Mouse (Mus musculus) heart, adult 2 months (tissue): Measurements from ENCODE around the gene Ooep. TPM values are rescaled to one million over a fixed set of nuclear protein-coding genes. Genes with fewer than 3 reads are reported as not detected.
A peak's percentile ranks its signal among the peaks of the same experiment; 100 is the strongest.
"Not testable (repeated sequence)": the region's sequence is repeated elsewhere in the genome, so short reads cannot be mapped to it uniquely, and the experiment has no call there.

Experiments used
- DNase-seq, 2 experiments: peaks; one replicate each; pipeline ENCODE4 v3.0.0; 2021
- H3K27ac ChIP-seq: fragments of 200-600 bp; 2 replicates; pipeline ENCODE4 v1.8.1; 2022
- H3K27me3 ChIP-seq: fragments of 200-500 bp; 2 replicates; pipeline ENCODE4 v1.6.1; 2012; ENCODE audit warnings: mild to moderate bottlenecking, low read length, inconsistent platforms, mixed read lengths; ENCODE audit not compliant: control insufficient read depth, insufficient read depth
- H3K36me3 ChIP-seq: fragments of 200-500 bp; 2 replicates; pipeline ENCODE4 v1.6.1; 2012; ENCODE audit warnings: low read length, inconsistent platforms; ENCODE audit not compliant: control insufficient read depth, insufficient read depth
- H3K4me1 ChIP-seq: fragments of 200-500 bp; 2 replicates; pipeline ENCODE4 v1.6.1; 2011; ENCODE audit warnings: low read length; ENCODE audit not compliant: control insufficient read depth, insufficient read depth
- H3K4me3 ChIP-seq: fragments of 200-600 bp; 2 replicates; pipeline ENCODE4 v1.8.1; 2022
- H3K79me2 ChIP-seq: fragments of 200-500 bp; replicated peaks from 2 replicates; pipeline ENCODE4 v1.6.1; 2012; ENCODE audit warnings: mild to moderate bottlenecking, inconsistent platforms, low read length, moderate library complexity, mixed read lengths; ENCODE audit not compliant: control insufficient read depth, insufficient read depth
- H3K9ac ChIP-seq: fragments of 200-500 bp; 2 replicates; pipeline ENCODE4 v1.6.1; 2012; ENCODE audit warnings: low read depth, mild to moderate bottlenecking, control low read depth, inconsistent platforms, low read length, mixed read lengths
- CTCF ChIP-seq: fragments of 200-600 bp; IDR thresholded peaks from 2 replicates; pipeline ENCODE4 v1.8.1; 2022; ENCODE audit warnings: antibody characterized with exemption, mild to moderate bottlenecking, moderate library complexity
- EP300 ChIP-seq: fragments of 200-500 bp; IDR thresholded peaks from 2 replicates; pipeline ENCODE4 v1.6.1; 2011; ENCODE audit warnings: low read depth, low read length, control low read depth; ENCODE audit not compliant: insufficient read depth
- POLR2A ChIP-seq: fragments of 200-500 bp; IDR thresholded peaks from 2 replicates; pipeline ENCODE4 v1.6.1; 2011; ENCODE audit warnings: mild to moderate bottlenecking, low read depth, low read length, control low read depth; ENCODE audit not compliant: insufficient read depth
- WGBS: fragments of 180-500 bp; shearing (Covaris S2); methylation state at CpG from one replicate; pipeline ENCODE4 v1.1.7; 2018; 5-methylcytosine and 5-hydroxymethylcytosine counted together
- intact Hi-C: fragments of 180-260 bp; cut with DNase I; formaldehyde crosslinking; loops from one replicate; pipeline ENCODE4 v1.15.1; 2025
- polyA plus RNA-seq: library from polyadenylated mRNA; depleted of rRNA; stranded (reverse); fragments of >200 nt; gene quantifications from 2 replicates; pipeline ENCODE4 v1.2.3, GENCODE M21; 2012
- total RNA-seq, 2 experiments: library from RNA; stranded (reverse); gene quantifications; 2 replicates each; pipeline ENCODE4 v1.2.3; 2021

Ooep gene
- total and polyA plus RNA-seq, 3 experiments: not detected

- TF ChIP-seq EP300 (no peak), CTCF (no peak), POLR2A (no peak)
- no peaks in the 10 kb centered on the region for H3K79me2 ChIP-seq
- intact Hi-C loops: no loop called here
- no peaks in the 10 kb centered on the region for H3K4me1 ChIP-seq
- no peak overlapping the region for H3K27ac ChIP-seq
- no peak for DNase-seq
- H3K9ac ChIP-seq: no peak overlapping the region
- WGBS: 75% methylated on average over 11 of the region's 11 CpGs
- no peaks in the 10 kb centered on the region for H3K36me3 ChIP-seq
- H3K4me3 ChIP-seq: no peak overlapping the region
- H3K27me3 ChIP-seq: no peaks in the 10 kb centered on the region
These were observed 23.6 kb downstream of the Ooep start for GRCm38 (mm10) chr9:78354665-78355578.

GRCm38 (mm10) chr9:78351504-78352220 is 26.9 kb downstream of the Ooep start:
- no peak for DNase-seq
- no peak for TF ChIP-seq CTCF
- no peaks in the 10 kb centered on the region for H3K79me2 ChIP-seq
- no peaks in the 10 kb centered on the region for H3K27me3 ChIP-seq
- H3K9ac ChIP-seq: no peak overlapping the region
- no peaks in the 10 kb centered on the region for H3K4me1 ChIP-seq
- intact Hi-C loops: no loop called here
- no peak overlapping the region for H3K4me3 ChIP-seq
- WGBS: 72% methylated on average over 6 of the region's 6 CpGs
- no peak overlapping the region for H3K27ac ChIP-seq
- no peaks in the 10 kb centered on the region for H3K36me3 ChIP-seq

GRCm38 (mm10) chr9:78350007-78350406 is 28.5 kb downstream of the Ooep start:
- H3K9ac ChIP-seq, intact Hi-C loops, H3K79me2 ChIP-seq, H3K4me1 ChIP-seq, H3K27me3 ChIP-seq, H3K27ac ChIP-seq, DNase-seq, H3K36me3 ChIP-seq, H3K4me3 ChIP-seq: not testable (repeated sequence)

GRCm38 (mm10) chr9:78349141-78349540 is 29.4 kb downstream of the Ooep start:
- H3K79me2 ChIP-seq, H3K36me3 ChIP-seq, H3K27me3 ChIP-seq, intact Hi-C loops, H3K4me3 ChIP-seq, DNase-seq, H3K4me1 ChIP-seq, H3K9ac ChIP-seq, H3K27ac ChIP-seq: not testable (repeated sequence)
- 76% methylated on average over 3 of the region's 3 CpGs for WGBS

- H3K4me3 ChIP-seq, H3K27ac ChIP-seq, H3K4me1 ChIP-seq, H3K27me3 ChIP-seq, H3K9ac ChIP-seq, H3K36me3 ChIP-seq, intact Hi-C loops, H3K79me2 ChIP-seq: not testable (repeated sequence)
- 61% methylated on average over 6 of the region's 6 CpGs for WGBS
- DNase-seq: peak in 1 of 2 experiments; percentile 7
These were observed 30.1 kb downstream of the Ooep start for GRCm38 (mm10) chr9:78348206-78349004.

- Histone ChIP-seq H3K79me2 (no peaks in the 10 kb centered on the region), H3K36me3 (no peaks in the 10 kb centered on the region), H3K27ac (no peak overlapping the region), H3K27me3 (no peaks in the 10 kb centered on the region), H3K4me1 (no peaks in the 10 kb centered on the region), H3K9ac (no peak overlapping the region), H3K4me3 (no peak overlapping the region)
- no peak for DNase-seq
- TF ChIP-seq EP300 (no peak), POLR2A (no peak), CTCF (no peak)
- intact Hi-C loops: no loop called here
- 57% methylated on average over 3 of the region's 3 CpGs for WGBS
These were observed 31.5 kb downstream of the Ooep start for GRCm38 (mm10) chr9:78347004-78347403.

- H3K79me2 ChIP-seq, H3K9ac ChIP-seq, H3K27ac ChIP-seq, DNase-seq, H3K36me3 ChIP-seq, H3K4me3 ChIP-seq, H3K27me3 ChIP-seq, intact Hi-C loops, H3K4me1 ChIP-seq: not testable (repeated sequence)
- 63% methylated on average over 4 of the region's 4 CpGs for WGBS
These were observed 33.3 kb downstream of the Ooep start for GRCm38 (mm10) chr9:78345235-78345634.

GRCm38 (mm10) chr9:78343055-78343454 is 35.5 kb downstream of the Ooep start:
- DNase-seq, H3K27me3 ChIP-seq, H3K4me3 ChIP-seq, H3K9ac ChIP-seq, H3K36me3 ChIP-seq, H3K27ac ChIP-seq, H3K4me1 ChIP-seq, intact Hi-C loops, H3K79me2 ChIP-seq: not testable (repeated sequence)
- 73% methylated on average over 9 of the region's 9 CpGs for WGBS
